Mouse (Mus musculus): ENCODE data around the gene Lrrc1. TPM values are rescaled to one million over a fixed set of nuclear protein-coding genes. Genes with fewer than 3 reads are reported as not detected.
"Not testable (repeated sequence)": the region's sequence is repeated elsewhere in the genome, so short reads cannot be mapped to it uniquely, and the experiment has no call there.

Lrrc1 gene
- polyA plus RNA-seq, 1 experiment from 2014 or later, result 7.4 TPM

GRCm38 (mm10) chr9:77577409-77577808 is 32.7 kb upstream of the Lrrc1 start:
- Histone ChIP-seq H3K9ac (ENCODE audit: low read length) (no peak overlapping the region), H3K9me3 (ENCODE audit: control insufficient read depth, low read length) (no peaks in the 10 kb centered on the region), H3K27me3 (ENCODE audit: control insufficient read depth, insufficient read depth, low read length) (no peaks in the 10 kb centered on the region), H3K4me1 (ENCODE audit: control insufficient read depth, insufficient read depth, low read length) (no peaks in the 10 kb centered on the region), H3K27ac (ENCODE audit: low read depth, low read length) (no peak overlapping the region), H3K4me3 (ENCODE audit: low read depth, low read length) (no peak overlapping the region), H3K4me2 (ENCODE audit: low read depth) (no peak overlapping the region), H3K36me3 (ENCODE audit: control insufficient read depth, insufficient read depth, low read length) (no peaks in the 10 kb centered on the region)
- ATAC-seq (ENCODE audit: insufficient read depth, low FRiP score, low TSS enrichment) (no peak), DNase-seq (ENCODE audit: low spot score) (no peak)

- ATAC-seq (ENCODE audit: insufficient read depth, low FRiP score, low TSS enrichment), result no peak
- no peak overlapping the region for H3K9ac ChIP-seq (ENCODE audit: low read length)
- DNase-seq (ENCODE audit: low spot score), result no peak
Observed at GRCm38 (mm10) chr9:77576320-77576719, 31.6 kb upstream of the Lrrc1 start.

GRCm38 (mm10) chr9:77574996-77575395 is 30.3 kb upstream of the Lrrc1 start:
- 72% methylated on average over 4 of the region's 4 CpGs for WGBS
- not testable (repeated sequence) for H3K36me3 ChIP-seq (ENCODE audit: control insufficient read depth, insufficient read depth, low read length); H3K27ac ChIP-seq (ENCODE audit: low read depth, low read length); H3K4me3 ChIP-seq (ENCODE audit: low read depth, low read length); H3K27me3 ChIP-seq (ENCODE audit: control insufficient read depth, insufficient read depth, low read length); H3K9ac ChIP-seq (ENCODE audit: low read length); ATAC-seq (ENCODE audit: insufficient read depth, low FRiP score, low TSS enrichment); H3K4me2 ChIP-seq (ENCODE audit: low read depth); H3K9me3 ChIP-seq (ENCODE audit: control insufficient read depth, low read length); DNase-seq (ENCODE audit: low spot score); H3K4me1 ChIP-seq (ENCODE audit: control insufficient read depth, insufficient read depth, low read length)

More at GRCm38 (mm10) chr9:77576320-77576719, 31.6 kb upstream of the Lrrc1 start:
- H3K4me1 ChIP-seq (ENCODE audit: control insufficient read depth, insufficient read depth, low read length), result no peaks in the 10 kb centered on the region
- H3K36me3 ChIP-seq (ENCODE audit: control insufficient read depth, insufficient read depth, low read length), result no peaks in the 10 kb centered on the region
- H3K27me3 ChIP-seq (ENCODE audit: control insufficient read depth, insufficient read depth, low read length), result no peaks in the 10 kb centered on the region
- no peak overlapping the region for H3K4me3 ChIP-seq (ENCODE audit: low read depth, low read length)
- H3K27ac ChIP-seq (ENCODE audit: low read depth, low read length), result no peak overlapping the region
- no peak overlapping the region for H3K4me2 ChIP-seq (ENCODE audit: low read depth)
- H3K9me3 ChIP-seq (ENCODE audit: control insufficient read depth, low read length), result no peaks in the 10 kb centered on the region

- Histone ChIP-seq H3K36me3 (ENCODE audit: control insufficient read depth, insufficient read depth, low read length) (no peaks in the 10 kb centered on the region), H3K4me3 (ENCODE audit: low read depth, low read length) (no peak overlapping the region), H3K9me3 (ENCODE audit: control insufficient read depth, low read length) (no peaks in the 10 kb centered on the region), H3K27ac (ENCODE audit: low read depth, low read length) (no peak overlapping the region), H3K9ac (ENCODE audit: low read length) (no peak overlapping the region), H3K4me1 (ENCODE audit: control insufficient read depth, insufficient read depth, low read length) (no peaks in the 10 kb centered on the region), H3K27me3 (ENCODE audit: control insufficient read depth, insufficient read depth, low read length) (no peaks in the 10 kb centered on the region), H3K4me2 (ENCODE audit: low read depth) (no peak overlapping the region)
- ATAC-seq (ENCODE audit: insufficient read depth, low FRiP score, low TSS enrichment), result no peak
- no peak for DNase-seq (ENCODE audit: low spot score)
- WGBS, result 89% methylated on average over 4 of the region's 4 CpGs
Observed at GRCm38 (mm10) chr9:77571851-77572250, 27.2 kb upstream of the Lrrc1 start.

GRCm38 (mm10) chr9:77568789-77569506 is 24.3 kb upstream of the Lrrc1 start:
- H3K27me3 ChIP-seq (ENCODE audit: control insufficient read depth, insufficient read depth, low read length), result no peaks in the 10 kb centered on the region
- no peaks in the 10 kb centered on the region for H3K9me3 ChIP-seq (ENCODE audit: control insufficient read depth, low read length)
- H3K36me3 ChIP-seq (ENCODE audit: control insufficient read depth, insufficient read depth, low read length), result no peaks in the 10 kb centered on the region
- no peak for DNase-seq (ENCODE audit: low spot score)
- ATAC-seq (ENCODE audit: insufficient read depth, low FRiP score, low TSS enrichment), result no peak
- 61% methylated on average over 13 of the region's 13 CpGs for WGBS
- no peak overlapping the region for H3K4me3 ChIP-seq (ENCODE audit: low read depth, low read length)
- no peak overlapping the region for H3K27ac ChIP-seq (ENCODE audit: low read depth, low read length)
- no peak overlapping the region for H3K4me2 ChIP-seq (ENCODE audit: low read depth)
- H3K9ac ChIP-seq (ENCODE audit: low read length), result no peak overlapping the region
- H3K4me1 ChIP-seq (ENCODE audit: control insufficient read depth, insufficient read depth, low read length), result no peaks in the 10 kb centered on the region

GRCm38 (mm10) chr9:77561827-77562226 is 17.2 kb upstream of the Lrrc1 start:
- Histone ChIP-seq H3K36me3 (ENCODE audit: control insufficient read depth, insufficient read depth, low read length) (no peaks in the 10 kb centered on the region), H3K9ac (ENCODE audit: low read length) (no peak overlapping the region), H3K9me3 (ENCODE audit: control insufficient read depth, low read length) (no peaks in the 10 kb centered on the region), H3K27me3 (ENCODE audit: control insufficient read depth, insufficient read depth, low read length) (no peaks in the 10 kb centered on the region), H3K4me1 (ENCODE audit: control insufficient read depth, insufficient read depth, low read length) (no peaks in the 10 kb centered on the region), H3K4me2 (ENCODE audit: low read depth) (no peak overlapping the region), H3K27ac (ENCODE audit: low read depth, low read length) (no peak overlapping the region), H3K4me3 (ENCODE audit: low read depth, low read length) (no peak overlapping the region)
- DNase-seq (ENCODE audit: low spot score) (no peak), ATAC-seq (ENCODE audit: insufficient read depth, low FRiP score, low TSS enrichment) (no peak)

- 72% methylated on average over 3 of the region's 3 CpGs for WGBS
- Histone ChIP-seq H3K27ac (ENCODE audit: low read depth, low read length) (no peak overlapping the region), H3K4me1 (ENCODE audit: control insufficient read depth, insufficient read depth, low read length) (no peaks in the 10 kb centered on the region), H3K36me3 (ENCODE audit: control insufficient read depth, insufficient read depth, low read length) (no peaks in the 10 kb centered on the region), H3K27me3 (ENCODE audit: control insufficient read depth, insufficient read depth, low read length) (no peaks in the 10 kb centered on the region), H3K4me2 (ENCODE audit: low read depth) (no peak overlapping the region), H3K4me3 (ENCODE audit: low read depth, low read length) (no peak overlapping the region), H3K9ac (ENCODE audit: low read length) (no peak overlapping the region), H3K9me3 (ENCODE audit: control insufficient read depth, low read length) (no peaks in the 10 kb centered on the region)
- DNase-seq (ENCODE audit: low spot score) (no peak), ATAC-seq (ENCODE audit: insufficient read depth, low FRiP score, low TSS enrichment) (no peak)
Observed at GRCm38 (mm10) chr9:77557963-77558362, 13.3 kb upstream of the Lrrc1 start.

GRCm38 (mm10) chr9:77557181-77557580 is 12.5 kb upstream of the Lrrc1 start:
- no peak overlapping the region for H3K27ac ChIP-seq (ENCODE audit: low read depth, low read length)
- H3K27me3 ChIP-seq (ENCODE audit: control insufficient read depth, insufficient read depth, low read length), result no peaks in the 10 kb centered on the region
- H3K9me3 ChIP-seq (ENCODE audit: control insufficient read depth, low read length), result no peaks in the 10 kb centered on the region
- 88% methylated on average over 4 of the region's 4 CpGs for WGBS
- H3K4me3 ChIP-seq (ENCODE audit: low read depth, low read length), result no peak overlapping the region
- H3K4me2 ChIP-seq (ENCODE audit: low read depth), result no peak overlapping the region
- H3K4me1 ChIP-seq (ENCODE audit: control insufficient read depth, insufficient read depth, low read length), result no peaks in the 10 kb centered on the region
- no peak overlapping the region for H3K9ac ChIP-seq (ENCODE audit: low read length)
- DNase-seq (ENCODE audit: low spot score) (no peak), ATAC-seq (ENCODE audit: insufficient read depth, low FRiP score, low TSS enrichment) (no peak)
- no peaks in the 10 kb centered on the region for H3K36me3 ChIP-seq (ENCODE audit: control insufficient read depth, insufficient read depth, low read length)

GRCm38 (mm10) chr9:77556435-77556834 is 11.8 kb upstream of the Lrrc1 start:
- Histone ChIP-seq H3K4me1 (ENCODE audit: control insufficient read depth, insufficient read depth, low read length) (no peaks in the 10 kb centered on the region), H3K4me3 (ENCODE audit: low read depth, low read length) (no peak overlapping the region), H3K9me3 (ENCODE audit: control insufficient read depth, low read length) (no peaks in the 10 kb centered on the region), H3K27me3 (ENCODE audit: control insufficient read depth, insufficient read depth, low read length) (no peaks in the 10 kb centered on the region), H3K27ac (ENCODE audit: low read depth, low read length) (no peak overlapping the region), H3K36me3 (ENCODE audit: control insufficient read depth, insufficient read depth, low read length) (no peaks in the 10 kb centered on the region), H3K4me2 (ENCODE audit: low read depth) (no peak overlapping the region), H3K9ac (ENCODE audit: low read length) (no peak overlapping the region)
- DNase-seq (ENCODE audit: low spot score) (no peak), ATAC-seq (ENCODE audit: insufficient read depth, low FRiP score, low TSS enrichment) (no peak)
- WGBS, result 90% methylated on average over 9 of the region's 9 CpGs
